Mouse (Mus musculus) heart, adult 18-20 months (tissue): ENCODE measurements around the gene Csrnp3. TPM values are rescaled to one million over a fixed set of nuclear protein-coding genes. Genes with fewer than 3 reads are reported as not detected.

Source experiments
- DNase-seq, 2 experiments: peaks; one replicate each; pipeline ENCODE4 v3.0.0; 2021 to 2022; ENCODE audit warnings: mixed read lengths in 1 of 2
- total RNA-seq, 2 experiments: library from RNA; stranded (reverse); gene quantifications; 2 replicates each; pipeline ENCODE4 v1.2.3; 2021

The Csrnp3 gene
- total RNA-seq, 2 experiments from 2014 or later, result 0.23 to 0.32 TPM

DNA sequence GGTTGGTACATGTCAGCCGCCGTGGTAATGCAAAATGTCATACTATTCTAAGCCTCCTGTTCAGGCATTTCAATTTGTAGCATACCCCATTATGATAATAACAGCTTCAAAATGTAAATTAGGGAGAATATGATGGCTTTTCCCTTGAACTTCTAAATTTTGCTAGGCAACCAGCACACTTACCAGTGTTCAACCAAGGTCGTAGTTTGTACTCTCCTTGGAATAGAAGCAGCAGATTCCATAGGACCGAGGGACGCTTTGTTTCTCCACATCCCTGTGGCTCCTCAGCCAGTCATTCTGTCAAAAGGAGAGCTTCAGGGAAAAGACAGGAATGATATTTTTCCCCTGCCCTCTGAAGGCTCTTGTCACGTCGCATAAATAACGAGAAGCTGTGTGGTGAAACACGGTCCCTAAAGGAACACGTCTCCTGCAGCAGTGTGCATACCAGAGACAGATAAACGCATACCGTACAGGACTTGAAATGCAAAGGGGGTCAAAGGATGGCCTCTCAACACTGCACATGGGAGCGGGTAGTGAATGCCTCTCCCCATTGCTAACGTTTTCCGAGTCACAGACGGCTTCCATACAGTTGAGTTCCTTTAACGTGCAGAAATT, 108.3 kb downstream of the Csrnp3 start:
- DNase-seq, result no peak

DNA sequence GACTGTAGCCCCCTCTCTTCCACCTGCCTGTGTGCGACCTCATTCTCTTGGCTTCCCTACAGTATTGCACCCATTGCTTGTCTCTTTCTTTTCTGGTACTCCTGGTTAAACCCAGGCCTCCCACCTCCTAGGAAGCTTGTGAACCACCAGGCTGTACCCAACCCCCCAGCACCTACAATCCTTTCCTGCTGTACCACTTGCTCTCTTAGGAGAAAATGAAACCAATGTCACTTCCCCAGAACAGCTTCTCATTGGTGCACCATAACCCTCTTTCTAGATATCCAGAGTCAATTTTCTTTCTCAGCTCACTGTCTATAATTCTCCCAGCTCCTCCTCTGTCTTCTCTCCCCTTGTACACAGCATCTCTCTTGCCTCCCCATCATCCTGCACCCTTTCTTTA, 110.2 kb downstream of the Csrnp3 start:
- no peak for DNase-seq

- DNase-seq, result no peak
Observed at GRCm38 (mm10) chr2:65956727-65957126, 111.2 kb downstream of the Csrnp3 start.

DNA sequence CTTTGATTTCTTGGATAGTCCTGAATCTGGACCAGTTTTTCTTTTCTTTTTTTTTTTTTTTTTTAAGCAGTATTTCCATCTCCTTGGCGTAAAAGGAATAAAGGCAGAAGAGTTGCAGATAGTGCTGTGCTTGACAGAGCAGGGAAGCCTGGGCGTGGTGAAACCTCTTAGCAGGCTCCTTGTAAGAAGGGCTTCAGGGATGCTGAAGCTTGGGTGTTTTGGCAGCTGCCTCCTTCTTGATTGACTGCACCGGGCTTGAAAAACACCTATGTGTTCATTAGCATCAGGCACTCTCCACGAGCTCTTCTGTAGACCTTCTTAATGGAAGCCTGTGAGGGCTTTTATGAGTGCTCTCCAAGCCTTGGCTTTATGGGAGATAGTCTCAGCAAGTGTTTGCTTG, 117.9 kb downstream of the Csrnp3 start:
- DNase-seq, result no peak

DNA sequence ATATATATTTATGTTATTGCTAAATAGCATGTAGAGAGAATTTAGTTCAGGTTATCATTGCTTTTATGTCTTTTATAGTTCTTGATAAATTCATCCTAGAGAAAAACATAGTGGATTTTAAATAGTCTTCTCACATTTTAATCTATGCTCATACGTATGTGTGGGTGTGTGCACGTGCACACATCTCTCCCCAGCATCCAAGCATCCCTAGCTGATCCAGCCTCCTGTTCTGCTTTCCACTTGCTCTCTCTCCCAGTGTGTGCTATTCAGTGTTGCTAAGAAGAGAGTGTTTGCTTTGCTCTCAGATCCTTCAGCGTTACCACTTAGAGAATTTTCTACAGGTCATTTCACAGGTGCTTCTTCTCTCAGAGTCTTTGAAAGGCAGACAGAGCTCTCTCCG, 123.2 kb downstream of the Csrnp3 start:
- DNase-seq, result no peak

- no peak for DNase-seq
Observed at GRCm38 (mm10) chr2:65973907-65974306, 128.3 kb downstream of the Csrnp3 start.

- DNase-seq, result no peak
Observed at GRCm38 (mm10) chr2:65975383-65975782, 129.8 kb downstream of the Csrnp3 start.

DNA sequence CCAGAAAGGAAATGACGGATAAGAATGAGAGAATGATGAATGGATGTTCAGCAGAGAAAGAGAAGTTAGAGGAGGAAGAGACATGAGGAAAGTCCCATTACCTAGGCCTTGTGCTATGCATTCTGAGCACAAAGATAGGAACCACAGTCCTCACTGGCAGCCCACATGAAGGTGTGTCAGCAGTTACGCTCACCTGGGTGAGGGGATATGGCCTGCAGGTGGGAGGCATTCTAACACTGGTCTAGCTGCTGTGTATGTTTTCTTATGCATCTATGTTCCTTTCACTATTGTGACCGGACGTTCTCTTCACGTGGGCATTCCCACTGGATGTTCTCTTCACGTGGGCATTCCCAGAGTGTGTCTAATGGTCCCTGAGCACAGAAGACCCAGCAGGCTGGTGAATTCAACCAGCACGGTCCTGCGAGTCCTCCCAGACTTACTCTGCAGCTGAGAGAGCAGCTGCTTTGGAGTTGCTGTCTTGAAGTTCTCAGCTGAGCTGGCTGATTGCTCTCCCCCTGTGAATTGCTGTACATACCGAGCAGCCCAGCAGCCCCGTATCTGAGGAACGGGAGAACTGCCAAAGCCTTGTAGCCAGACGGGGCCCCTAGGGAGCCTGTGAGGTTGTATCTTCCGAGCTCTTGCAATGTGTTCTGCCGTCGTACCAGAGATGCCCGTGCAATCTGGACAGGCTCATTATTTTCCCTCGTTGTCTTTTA, 133.9 kb downstream of the Csrnp3 start:
- DNase-seq, result peak in 1 of 2 experiments; percentile 14

GRCm38 (mm10) chr2:65981470-65981869, 135.9 kb downstream of the Csrnp3 start:
- no peak for DNase-seq

GRCm38 (mm10) chr2:65981965-65982364, 136.4 kb downstream of the Csrnp3 start:
- no peak for DNase-seq

DNA sequence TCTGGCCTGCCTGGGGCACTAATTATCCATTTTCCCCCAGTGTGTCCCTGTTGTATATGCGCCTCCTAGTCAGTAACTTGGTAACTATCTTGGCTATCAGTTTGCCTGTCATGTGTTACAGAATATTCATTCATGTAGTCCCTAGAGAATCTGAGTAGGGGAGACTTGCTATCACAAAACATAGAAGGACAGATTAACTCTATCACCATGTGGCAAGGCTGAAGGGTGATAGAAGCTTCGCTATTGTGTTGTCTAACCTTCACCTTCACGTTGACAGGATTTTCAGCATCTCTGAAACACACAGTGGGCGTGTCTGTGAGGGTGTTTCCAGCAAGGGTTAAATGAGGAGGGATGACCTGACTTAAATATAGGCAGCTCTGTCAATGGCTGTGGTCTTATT, 140.1 kb downstream of the Csrnp3 start:
- no peak for DNase-seq

DNA sequence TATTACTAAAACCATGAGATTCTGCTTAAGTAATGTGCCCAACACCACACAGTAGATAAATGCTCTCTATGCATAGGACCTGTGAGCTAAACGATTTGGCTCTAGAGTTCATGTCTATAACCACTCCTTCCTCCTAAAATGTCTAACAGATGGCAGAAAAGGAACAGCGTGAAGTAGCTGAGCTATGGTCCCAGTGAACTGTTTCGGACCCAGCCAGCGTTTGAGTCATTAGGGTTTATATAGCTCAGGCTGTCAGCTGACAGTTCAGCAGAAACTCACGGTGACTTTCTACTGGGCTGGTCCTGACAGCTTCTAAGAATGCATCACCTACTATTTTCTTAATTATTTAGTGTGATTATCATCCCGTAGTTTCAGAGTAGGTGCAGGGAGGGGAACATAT, 141.5 kb downstream of the Csrnp3 start:
- DNase-seq, result no peak

DNA sequence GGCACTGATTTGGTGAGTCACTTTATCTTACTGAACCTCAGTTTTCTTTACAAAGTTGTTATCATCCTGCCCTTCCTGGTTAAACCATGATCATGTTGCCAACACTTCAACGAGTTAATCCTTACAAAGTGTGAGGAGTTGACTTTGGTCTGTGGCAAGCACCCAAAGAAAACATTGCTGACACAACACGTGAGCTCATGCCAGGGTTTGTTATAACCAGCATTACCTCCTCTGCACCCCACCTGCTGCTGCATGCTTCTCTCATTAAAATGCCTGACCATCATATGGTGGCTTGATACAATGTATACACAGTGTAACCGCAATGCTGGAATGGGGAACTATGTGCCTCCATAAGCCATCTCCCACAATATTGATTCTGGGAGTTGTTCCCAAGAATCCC, 142.0 kb downstream of the Csrnp3 start:
- no peak for DNase-seq

DNA sequence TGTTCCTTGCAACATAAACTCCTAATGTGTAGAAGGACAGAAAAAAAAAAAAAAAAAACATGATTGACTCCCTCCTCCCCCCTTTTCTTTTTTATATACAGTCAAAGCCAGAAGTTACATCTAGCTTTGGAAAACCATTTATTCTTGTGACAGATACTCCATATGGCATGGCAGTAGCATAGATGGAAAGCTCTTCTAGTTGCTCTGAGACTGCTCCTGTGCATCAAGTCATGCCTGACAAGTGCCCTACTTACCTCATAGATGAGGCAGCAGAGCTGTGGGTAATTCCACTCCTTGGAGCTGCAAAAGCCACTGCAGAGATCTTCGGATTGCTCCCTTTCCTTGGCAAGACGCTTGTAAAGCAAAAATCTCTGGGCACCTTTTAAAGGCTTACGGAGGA, 143.2 kb downstream of the Csrnp3 start:
- DNase-seq, result no peak

DNA sequence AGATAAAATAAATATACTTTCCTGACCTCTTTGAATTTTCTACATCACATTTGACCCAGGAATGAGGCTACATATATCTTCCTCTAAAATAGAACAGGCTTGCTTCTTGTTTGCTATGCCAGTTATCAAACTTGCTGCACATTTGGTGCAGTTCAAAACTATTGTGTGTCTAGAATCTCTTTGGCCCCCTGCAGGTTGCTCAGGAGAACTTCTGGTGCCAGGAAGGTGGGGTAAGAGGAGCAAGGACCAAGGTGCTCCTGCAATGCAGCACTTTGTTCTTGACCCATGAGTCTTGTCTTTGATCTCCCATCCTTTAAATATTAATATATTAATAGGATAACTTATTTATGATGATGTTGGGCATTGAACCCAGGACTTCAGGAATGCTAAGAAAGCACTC, 144.5 kb downstream of the Csrnp3 start:
- DNase-seq, result no peak

DNA sequence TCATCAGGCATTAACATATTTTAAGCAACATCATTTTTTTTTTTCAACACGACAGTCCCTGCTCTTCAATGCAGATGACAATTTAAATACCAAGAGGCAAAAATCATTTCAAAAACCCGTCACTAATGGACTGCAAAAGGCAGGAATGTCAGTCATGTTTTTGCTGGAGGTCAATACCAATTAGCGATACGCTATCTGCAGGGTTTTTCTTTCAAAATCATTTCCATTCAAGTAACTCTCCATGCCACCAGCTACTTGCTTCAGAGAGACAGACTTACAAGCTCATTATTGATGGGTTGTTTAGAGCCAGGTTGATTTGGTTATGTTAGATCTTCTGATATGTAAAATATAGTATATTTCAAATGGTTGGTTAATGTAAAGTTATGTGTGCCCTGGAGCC, 145.2 kb downstream of the Csrnp3 start:
- DNase-seq, result no peak

- no peak for DNase-seq
Observed at GRCm38 (mm10) chr2:65993371-65993770, 147.8 kb downstream of the Csrnp3 start.

DNA sequence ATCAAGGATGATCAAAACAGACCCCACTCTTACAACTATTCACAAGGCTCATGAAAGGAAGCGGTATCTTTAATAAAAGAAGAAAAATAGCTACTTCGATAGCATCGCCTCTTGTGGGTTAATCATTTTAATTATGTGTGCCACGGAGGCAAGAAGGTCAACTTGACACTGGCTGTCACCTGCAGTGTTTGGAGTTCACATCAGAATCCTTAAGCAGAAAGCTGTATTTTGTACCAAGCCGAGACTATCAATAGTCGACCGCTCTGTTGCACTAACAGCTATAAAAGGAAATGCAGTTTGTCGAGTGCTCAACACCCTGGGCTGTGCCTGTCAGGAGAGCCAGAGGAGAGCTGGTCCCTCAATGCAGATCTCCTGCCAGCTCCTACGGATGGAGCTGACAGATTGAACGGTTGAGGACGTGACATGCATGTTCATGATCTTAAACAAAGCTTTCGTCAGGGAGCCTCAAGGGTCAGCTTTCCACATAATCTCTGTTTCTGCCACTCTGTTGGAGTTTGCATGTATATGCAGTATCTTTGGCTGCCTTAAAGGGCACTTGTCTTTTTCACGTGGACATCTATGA, 149.4 kb downstream of the Csrnp3 start:
- no peak for DNase-seq

DNA sequence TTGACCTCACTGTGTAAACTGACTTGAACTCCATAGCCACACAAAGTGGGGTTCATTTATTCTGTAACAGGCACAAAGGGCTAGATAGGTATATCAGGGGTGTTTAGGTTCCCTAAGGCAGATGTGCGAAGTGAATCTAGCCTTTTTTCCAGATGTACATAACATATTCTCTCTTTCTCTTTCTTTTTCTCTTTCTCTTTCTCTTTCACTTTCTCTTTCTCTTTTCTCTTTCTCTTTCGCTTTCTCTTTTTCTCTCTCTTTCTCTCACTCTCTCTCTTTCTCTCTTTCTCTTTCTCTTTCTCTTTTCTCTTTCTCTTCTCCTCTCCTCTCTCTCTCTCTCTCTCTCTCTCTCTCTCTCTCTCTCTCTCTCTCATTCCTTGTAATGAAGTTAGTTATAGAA, 153.2 kb downstream of the Csrnp3 start:
- no peak for DNase-seq

- DNase-seq, result no peak
Observed at GRCm38 (mm10) chr2:66008995-66009654, 163.6 kb downstream of the Csrnp3 start.

DNA sequence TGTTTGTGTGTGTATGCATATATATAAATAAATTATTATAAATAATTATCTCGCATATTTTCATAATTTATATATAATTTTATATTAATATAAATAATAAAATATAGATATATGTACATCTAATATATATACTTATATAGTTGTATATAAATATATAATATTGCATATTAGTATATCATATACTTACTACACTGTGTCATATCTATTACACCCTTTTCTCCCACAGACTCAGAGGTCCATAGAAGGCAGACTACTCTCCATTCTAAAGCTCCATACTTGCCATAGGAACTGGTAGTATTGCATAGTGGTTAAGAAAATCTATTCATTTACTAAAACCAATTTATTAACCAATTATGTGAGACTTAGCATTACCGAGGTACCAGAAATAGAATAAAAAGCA, 164.1 kb downstream of the Csrnp3 start:
- DNase-seq, result no peak

DNA sequence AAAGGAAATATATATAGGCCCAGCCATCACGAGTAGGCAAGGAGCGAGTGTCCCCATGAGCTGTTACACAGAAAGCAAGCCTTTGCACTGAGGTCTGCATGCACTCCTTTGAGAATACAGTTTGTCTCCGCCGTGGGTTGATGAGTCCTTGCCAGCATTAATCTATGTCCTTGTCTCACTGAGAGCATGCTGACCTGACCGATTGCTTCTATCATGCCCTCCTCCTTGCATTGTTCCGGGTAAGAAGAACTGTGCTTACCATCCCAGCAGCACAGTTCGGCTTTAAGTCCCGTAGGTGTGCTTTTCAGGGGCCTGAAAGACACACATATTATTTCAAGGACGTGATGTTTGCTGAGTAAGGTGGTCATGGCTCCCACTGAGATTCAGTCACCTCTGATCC, 173.1 kb downstream of the Csrnp3 start:
- DNase-seq, result no peak

GRCm38 (mm10) chr2:66019235-66019634, 173.7 kb downstream of the Csrnp3 start:
- DNase-seq, result no peak
